Mouse (Mus musculus) lung, postnatal 10 days (tissue): ENCODE results near the gene Nxn.
A peak's percentile ranks its signal among the peaks of the same experiment; 100 is the strongest.

Experiments used
- DNase-seq: peaks from one replicate; pipeline ENCODE4 v3.0.0; 2021

Gene Nxn

DNA sequence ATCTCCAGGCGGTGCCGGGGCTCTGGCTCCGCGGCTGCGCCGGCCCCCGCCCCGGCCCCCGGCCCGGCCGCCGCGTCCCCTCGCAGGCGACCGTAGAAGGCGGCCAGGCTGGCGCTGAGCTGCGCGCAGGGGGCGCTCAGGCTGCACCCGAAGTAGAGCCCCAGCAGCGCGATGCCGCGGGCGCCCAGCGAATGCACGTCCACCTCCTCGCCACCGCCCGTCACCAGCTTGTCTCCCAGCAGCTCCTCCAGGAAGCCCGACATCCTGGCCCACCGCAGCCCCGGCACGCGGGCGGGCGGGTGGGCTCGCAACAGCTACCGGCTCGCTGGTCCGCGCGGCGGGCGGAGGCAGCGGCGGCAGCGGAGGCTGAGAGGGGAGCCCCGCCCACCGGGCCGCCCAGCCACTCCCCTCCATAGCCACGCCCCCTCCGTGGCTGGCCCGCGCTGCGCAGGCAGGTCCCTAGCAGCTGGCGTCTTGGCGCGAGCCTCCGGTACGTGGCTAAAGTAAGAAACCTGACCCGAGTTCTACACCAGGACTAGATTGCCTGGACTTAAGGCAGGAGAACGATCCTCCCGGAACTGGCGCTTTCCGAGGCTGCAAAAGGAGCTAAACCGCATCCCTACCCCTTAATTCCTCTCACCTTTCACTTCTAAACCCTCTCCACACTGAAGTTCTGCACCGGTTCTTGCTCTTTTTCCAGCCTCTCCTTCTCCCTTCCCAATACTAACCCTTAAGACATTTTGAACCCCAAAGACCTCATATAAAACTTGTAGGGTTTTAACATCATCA lies at the start of gene Nxn:
Gene Nxn (minus strand): TSS at position 343 of the 789 bp plus-strand sequence.
- peak; percentile 94 for DNase-seq

- no peak for DNase-seq
These were observed 47.3 kb upstream of the Nxn start for GRCm38 (mm10) chr11:76446251-76446650.

GRCm38 (mm10) chr11:76445459-76445858 lies 46.5 kb upstream of the Nxn start:
- no peak for DNase-seq

- DNase-seq, result no peak
These were observed 40.7 kb upstream of the Nxn start for GRCm38 (mm10) chr11:76439666-76440065.

DNA sequence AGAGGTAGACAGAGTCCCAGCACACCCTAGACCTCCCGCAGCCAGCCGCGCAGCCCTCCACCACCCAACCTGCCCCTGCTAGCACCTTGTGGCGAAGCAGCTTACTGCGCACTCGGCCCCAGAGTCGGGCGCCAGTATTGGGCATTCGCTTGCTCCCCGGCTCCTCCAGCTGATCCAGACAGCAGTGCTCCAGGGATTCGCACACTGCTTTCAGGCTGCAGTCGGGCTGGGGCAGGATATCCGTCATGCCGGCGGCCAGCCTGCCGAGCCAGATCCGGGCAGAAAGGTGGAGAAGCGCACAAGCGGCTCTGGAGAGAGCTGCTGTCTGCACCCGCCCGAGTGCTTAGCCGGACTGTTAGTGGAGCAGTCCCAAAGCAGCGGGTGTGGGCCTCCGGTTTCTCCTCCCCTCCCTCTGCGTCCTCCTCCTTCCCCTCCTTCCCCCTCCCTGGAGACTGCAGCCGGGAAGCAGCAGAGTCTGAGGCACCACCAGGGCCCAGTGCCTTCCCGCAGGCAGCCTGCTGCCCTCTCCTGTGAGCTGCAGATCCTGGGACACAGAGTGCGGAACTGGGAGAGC lies 38.0 kb upstream of the Nxn start:
- DNase-seq, result peak; percentile 88

DNA sequence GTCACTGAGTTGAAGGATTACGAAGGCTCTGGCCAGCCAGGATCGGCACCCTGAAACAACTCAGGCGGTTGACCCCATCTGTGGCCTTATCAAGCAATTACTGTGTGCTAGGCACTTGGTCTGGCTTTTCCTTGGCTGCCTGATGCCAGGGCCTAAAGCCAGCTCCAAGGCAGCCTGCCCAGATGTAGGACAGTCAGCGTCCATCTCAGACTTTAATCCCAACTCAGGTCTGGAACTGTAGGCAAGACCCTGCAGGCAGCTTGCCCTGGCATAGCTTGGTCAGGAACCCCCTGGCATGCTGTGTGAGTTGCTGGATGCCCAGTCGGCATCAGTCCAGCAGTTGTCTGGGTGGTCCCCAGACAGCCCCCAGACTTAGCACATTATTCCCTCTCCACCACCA lies 37.1 kb upstream of the Nxn start:
- DNase-seq, result peak; percentile 45

DNA sequence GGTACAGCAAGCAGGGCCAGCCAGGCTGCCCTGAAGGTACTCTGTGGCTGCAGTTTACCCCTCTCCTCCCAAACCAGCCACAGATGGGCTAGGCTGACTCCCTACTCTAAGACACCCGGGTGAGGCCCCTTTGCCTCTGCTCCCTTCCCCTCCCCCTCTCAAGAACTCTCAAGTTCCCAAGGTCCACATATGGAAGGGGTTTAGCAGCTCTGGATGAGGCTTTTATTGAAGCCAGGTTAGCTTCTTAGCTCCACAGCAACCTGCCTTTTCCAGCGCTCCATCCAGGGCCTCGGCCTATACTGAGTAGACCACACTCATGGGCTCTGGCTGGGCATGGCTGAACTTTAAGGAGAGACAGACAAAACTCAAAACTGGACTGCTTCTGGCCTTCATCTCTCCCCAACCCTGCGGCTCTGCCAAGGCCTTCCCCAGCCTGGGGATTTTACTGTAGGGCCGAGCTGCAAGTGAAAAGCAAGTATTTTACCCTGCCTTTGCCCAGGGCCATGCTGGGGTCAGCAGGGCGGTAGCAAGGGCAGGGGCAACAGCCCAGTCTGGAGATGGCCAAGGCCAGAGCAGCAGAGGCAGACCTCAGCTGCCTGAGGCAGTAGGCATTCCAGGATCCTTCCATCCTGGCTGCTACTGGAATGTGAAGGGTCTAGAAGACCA lies 31.2 kb upstream of the Nxn start:
- no peak for DNase-seq

DNA sequence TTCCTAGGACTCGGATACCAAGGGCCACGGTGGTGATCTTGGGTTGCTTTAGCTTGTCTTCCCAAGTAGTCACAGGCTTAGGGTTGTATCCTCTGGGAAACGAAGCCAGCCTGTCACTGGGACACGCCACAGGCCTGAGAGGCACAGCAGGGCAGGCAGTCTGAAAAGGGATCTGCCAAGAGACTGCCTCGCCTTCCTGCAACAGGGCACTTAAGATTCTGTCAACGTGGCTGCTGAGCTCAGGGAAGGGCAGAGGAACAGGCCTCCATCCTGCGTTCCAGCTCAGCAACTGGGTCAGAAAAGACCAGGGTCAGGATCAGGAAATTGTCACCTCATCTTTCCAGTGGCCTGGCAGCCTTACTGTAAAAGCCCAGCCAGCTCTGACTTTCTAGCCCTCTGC lies 30.6 kb upstream of the Nxn start:
- DNase-seq, result no peak

DNA sequence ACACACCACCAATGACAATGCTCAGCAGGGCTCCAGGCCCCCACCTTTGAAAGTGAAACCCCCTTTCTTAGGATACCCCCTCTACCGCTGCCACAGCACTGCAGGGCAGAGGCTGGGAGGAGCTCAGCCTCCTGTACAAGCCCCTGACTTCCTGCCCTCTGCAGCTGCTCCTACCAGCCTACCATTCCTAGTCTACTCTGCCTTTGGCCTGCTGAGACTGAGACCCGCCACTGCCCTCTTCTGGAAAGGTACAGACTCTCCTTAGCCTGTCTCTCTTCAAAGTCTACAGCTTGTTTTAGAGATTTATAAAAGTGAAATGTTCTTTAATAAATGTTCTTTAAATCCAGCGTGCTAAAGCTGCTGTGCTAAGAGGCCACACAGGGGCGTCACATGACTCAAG lies 30.1 kb upstream of the Nxn start:
- peak; percentile 47 for DNase-seq

- DNase-seq, result peak; percentile 30
These were observed 28.8 kb upstream of the Nxn start for GRCm38 (mm10) chr11:76427781-76428180.

- no peak for DNase-seq
These were observed 26.8 kb upstream of the Nxn start for GRCm38 (mm10) chr11:76425749-76426148.

DNA sequence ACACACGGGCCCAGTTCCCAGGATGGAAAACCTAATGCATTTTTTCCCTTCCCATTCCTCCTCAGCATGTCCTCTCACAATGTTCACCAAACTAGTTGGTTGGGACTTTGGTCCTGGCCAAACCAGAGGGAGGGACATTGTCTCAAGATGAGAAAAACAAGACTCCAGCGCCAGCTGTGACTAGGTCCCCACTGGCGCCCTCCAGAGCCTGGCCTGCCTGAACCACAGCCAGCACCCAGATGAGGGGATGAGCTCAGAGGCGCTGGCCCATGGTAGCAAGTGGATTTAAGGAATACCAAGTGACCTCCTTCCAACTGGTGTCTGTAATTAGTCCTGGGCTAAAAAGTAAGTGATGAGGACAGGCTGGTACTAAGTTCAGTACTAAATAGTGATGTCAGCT lies 22.0 kb upstream of the Nxn start:
- peak; percentile 77 for DNase-seq

GRCm38 (mm10) chr11:76419179-76419578 lies 20.2 kb upstream of the Nxn start:
- peak; percentile 64 for DNase-seq

- no peak for DNase-seq
These were observed 19.5 kb upstream of the Nxn start for GRCm38 (mm10) chr11:76418423-76418822.

DNA sequence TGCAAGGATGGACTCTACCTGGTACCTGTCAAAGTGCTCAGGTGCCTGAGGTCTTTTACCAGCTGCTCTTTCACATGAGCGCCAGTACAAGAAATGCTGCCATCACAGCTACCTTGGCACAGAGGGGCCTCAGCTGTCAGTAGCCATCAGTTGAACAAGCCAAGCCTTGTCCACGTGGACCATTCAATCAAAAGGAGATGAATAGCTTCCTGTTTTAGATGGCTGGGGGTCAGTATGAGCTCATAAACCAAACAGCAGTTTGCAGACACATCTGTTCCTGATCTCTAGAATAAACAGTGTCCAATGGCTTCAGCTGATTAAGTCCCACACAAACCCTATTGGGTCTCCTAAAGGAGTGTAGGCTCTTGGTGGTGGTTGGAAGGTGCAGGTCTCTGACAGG lies 17.0 kb upstream of the Nxn start:
- DNase-seq, result no peak

DNA sequence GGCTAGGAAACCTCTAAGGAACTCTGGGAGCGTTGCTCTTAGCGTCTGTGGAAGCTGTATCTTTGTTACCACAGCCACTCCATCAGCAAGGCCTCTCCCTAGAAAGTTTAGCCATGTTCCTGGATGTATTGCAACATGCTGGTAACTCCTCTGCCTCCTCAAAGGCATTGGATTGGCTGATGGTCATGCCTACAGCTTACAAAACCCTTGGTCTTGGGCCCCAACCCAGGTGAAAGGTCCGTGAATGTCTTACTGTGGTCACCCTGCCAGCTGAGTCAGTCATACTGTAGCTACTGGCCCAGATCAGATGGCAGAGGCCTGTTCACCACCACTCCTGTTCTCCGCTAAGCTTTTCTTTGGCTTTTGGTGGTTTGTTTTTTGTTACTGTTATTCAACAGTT lies 16.1 kb upstream of the Nxn start:
- DNase-seq, result no peak

DNA sequence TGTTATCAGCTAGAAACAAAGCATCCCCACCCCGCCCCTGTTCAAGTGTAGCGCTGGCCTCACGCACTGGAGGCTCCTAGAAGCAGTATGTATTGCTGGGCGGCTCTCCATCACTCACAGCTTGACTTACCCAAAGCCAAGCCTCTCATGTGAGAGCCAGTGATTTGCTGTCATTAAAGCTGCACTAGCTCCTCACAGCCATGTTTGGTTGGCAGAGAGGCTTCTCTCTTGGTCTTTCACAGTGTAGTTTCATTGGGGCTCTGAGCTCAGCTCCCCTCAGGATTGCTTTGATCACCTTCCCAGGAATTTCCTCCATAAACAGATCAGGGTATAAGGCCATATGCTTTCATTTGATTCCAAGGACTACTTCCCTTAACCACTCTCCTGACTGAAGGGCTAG lies 14.3 kb upstream of the Nxn start:
- DNase-seq, result no peak

DNA sequence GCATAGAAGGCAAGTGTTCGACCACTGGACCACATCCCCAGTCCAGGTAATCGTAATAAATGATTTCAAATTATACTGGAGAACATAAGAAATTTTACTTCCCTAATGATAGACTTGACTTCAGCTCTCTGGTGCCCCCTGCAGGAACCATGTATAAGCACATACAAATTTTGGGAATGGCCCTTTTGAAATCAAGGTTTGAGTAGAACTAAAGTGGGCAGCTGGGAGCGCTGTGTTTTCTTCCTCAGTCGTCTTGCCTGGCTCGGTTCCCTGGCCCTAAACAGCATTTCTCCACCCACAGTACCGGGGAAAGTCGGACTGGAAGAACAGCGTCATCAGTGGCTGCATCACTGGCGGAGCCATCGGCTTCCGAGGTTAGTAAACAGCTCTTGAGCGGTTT lies 11.9 kb upstream of the Nxn start:
- peak; percentile 80 for DNase-seq

- peak; percentile 98 for DNase-seq
These were observed 8.0 kb upstream of the Nxn start, which contains the start of gene Timm22 for GRCm38 (mm10) chr11:76406702-76407583. Timm22 (plus strand) TSS chr11:76406952.

DNA sequence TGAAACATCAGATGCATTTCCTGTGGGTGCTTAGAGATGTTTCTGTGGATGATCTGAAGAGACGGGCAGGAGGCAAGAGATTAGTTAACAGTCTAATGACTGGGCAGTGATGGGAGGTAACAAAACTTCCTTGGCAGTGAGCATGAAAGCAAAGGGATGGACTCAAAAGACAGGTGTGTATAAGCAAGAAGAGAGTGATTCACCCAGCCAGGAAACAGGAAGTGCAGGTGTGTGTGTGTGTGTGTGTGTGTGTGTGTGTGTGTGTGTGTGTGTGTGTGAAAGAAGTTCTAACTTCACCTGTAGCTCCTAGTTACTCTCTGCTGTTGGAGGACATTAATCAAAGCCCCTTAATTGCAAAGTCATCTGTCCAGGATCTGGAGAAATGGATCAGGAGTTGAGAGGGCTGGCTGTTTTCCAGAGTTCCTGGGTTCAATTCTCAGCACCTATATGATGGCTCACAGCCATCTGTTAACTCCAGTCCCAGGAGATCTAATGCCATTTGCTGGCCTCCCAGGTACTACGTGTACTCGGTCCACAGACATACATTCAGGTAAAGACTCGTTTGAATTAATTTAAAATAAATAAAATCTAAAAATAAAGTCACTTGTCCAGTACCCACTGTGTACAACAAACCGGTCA lies 6.8 kb upstream of the Nxn start:
- no peak for DNase-seq

DNA sequence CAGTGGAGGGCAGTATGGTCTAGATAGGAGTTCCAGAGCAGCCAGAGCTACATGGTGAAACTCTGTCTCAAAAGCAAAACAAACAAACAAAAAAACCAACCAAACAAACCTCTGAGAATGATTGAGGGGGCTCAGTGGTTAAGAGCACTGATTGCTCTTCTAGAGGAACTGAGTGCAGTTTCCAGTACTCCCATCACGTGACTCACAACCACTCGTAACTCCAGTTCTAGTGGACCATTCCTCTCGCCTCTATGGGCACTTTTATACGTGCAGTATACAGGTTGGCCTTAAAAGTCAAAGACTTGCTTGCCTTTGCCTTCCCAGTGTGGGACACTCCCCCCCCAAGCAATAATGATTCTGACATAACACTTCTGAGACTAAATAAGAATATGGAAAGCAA lies 6.2 kb upstream of the Nxn start:
- no peak for DNase-seq

- no peak for DNase-seq
These were observed 2.5 kb upstream of the Nxn start for GRCm38 (mm10) chr11:76401398-76401797.
